Mouse (Mus musculus): ENCODE measurements around the gene Iqcd.

Iqcd gene

GRCm38 (mm10) chr5:120653873-120654272, 65.1 kb downstream of the Iqcd start:
- no peak for DNase-seq (ENCODE audit: low read depth in 2 of 2, low spot score in 2 of 2)

- no peak for DNase-seq (ENCODE audit: low read depth in 2 of 2, low spot score in 2 of 2)
These were observed 67.5 kb downstream of the Iqcd start for GRCm38 (mm10) chr5:120656281-120656751.
